Mouse (Mus musculus) thymus, adult 2 months (tissue): Measurements from ENCODE around the gene Rin2.

ENCODE experiments used
- CTCF ChIP-seq: fragments of 200-500 bp; IDR thresholded peaks from 2 replicates; pipeline ENCODE4 v1.5.1; 2012; ENCODE audit warnings: mild to moderate bottlenecking, control low read depth, low read length, moderate library complexity, borderline replicate concordance; ENCODE audit not compliant: control insufficient read depth, poor library complexity, insufficient read depth; ENCODE audit errors: extremely low read depth
- POLR2A ChIP-seq: fragments of 200-500 bp; IDR thresholded peaks from 2 replicates; pipeline ENCODE4 v1.6.1; 2012; ENCODE audit warnings: mild to moderate bottlenecking, low read length, control low read depth, moderate library complexity; ENCODE audit not compliant: control insufficient read depth, poor library complexity, insufficient read depth; ENCODE audit errors: extremely low read depth

DNA sequence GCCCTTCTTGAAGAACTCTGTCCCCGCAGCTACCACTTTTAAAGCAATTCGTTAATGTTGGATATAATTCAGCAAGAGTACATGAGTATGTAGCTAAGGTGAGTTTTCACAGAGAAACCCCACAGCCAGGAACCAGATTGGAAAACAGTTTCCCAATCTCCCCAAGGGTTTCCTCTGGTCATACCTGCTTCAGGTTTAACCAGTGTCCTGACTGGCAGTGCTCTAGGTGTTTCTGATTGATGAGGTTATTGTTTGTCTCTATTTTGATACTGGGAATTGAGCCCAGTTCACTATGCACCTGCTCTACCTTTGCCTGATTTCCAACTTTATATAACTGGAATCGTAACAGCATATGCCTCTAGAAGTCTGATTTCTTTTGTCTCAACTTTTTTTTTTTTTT is 153.6 kb downstream of the Rin2 start:
- TF ChIP-seq POLR2A (no peak), CTCF (no peak)
